Mouse (Mus musculus): ENCODE measurements around the gene Gm16181. TPM values are rescaled to one million over a fixed set of nuclear protein-coding genes. Genes with fewer than 3 reads are reported as not detected.

Gm16181 gene
- polyA plus RNA-seq, 1 experiment from 2014 or later: 0.89 TPM

DNA sequence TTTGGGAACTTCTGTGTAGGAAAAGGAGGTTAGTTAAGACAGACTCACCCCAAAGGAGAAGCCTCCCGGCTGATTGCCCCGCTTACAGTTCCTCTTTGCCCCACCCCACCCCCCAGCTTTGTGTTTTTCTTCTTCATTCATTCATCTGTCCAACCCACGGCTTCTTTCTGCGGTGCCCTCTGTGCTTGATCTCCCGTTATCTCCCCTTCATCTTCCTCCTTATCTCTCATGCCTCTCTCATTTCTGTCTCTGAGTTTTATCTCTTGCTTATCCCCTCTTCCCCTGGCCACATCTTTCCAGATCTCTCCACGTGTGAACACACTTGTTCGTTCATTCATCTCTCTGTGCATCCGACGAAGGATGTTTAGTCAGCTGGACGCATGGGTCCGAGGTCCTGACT is 19.5 kb upstream of the Gm16181 start:
- Histone ChIP-seq H3K27ac (ENCODE audit: low read depth, low read length) (no peak overlapping the region), H3K27me3 (ENCODE audit: control insufficient read depth, insufficient read depth, low read length) (peaks cover 34% of the 10 kb centered on the region), H3K4me2 (replicated peaks; ENCODE audit: low read depth, low read length) (no peak overlapping the region), H3K4me3 (ENCODE audit: low read length) (no peak overlapping the region), H3K36me3 (ENCODE audit: control insufficient read depth, insufficient read depth, low read length) (no peaks in the 10 kb centered on the region), H3K9me3 (ENCODE audit: control insufficient read depth, low read length) (no peaks in the 10 kb centered on the region), H3K9ac (ENCODE audit: low read depth, low read length) (no peak overlapping the region), H3K4me1 (ENCODE audit: control insufficient read depth, insufficient read depth, low read length) (peaks cover 2% of the 10 kb centered on the region)
- WGBS: 61% methylated on average over 11 of the region's 11 CpGs
- ATAC-seq (ENCODE audit: low FRiP score, low TSS enrichment): no peak

DNA sequence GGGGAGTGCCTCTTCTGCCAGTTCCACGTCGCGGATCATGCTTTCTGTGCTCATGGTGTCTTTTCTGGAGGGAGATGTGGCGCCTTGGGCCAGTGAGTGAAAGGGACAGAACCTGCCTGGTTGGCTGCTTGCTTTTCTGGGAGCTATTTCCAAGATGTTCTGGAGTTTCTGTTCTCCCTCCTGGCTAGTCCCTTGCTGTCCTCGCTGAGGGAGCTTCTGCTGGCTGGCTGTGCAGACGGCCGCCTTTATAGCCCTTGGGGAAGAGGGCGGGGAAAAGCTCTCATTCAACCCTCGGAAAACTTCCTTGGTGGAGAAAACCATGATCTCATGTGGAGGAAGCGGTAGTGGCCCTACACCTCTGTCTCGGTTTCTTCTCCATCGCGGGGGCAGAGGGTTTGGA is 18.8 kb upstream of the Gm16181 start, which contains the start of gene Tnf:
Tnf (minus strand) TSS at position 221 of the 400 bp plus-strand sequence.
- ATAC-seq (ENCODE audit: low FRiP score, low TSS enrichment): no peak
- Histone ChIP-seq H3K9me3 (ENCODE audit: control insufficient read depth, low read length) (no peaks in the 10 kb centered on the region), H3K27me3 (ENCODE audit: control insufficient read depth, insufficient read depth, low read length) (peaks cover 27% of the 10 kb centered on the region), H3K4me1 (ENCODE audit: control insufficient read depth, insufficient read depth, low read length) (no peaks in the 10 kb centered on the region), H3K27ac (ENCODE audit: low read depth, low read length) (no peak within 1 kb of the TSS), H3K36me3 (ENCODE audit: control insufficient read depth, insufficient read depth, low read length) (no peaks in the 10 kb centered on the region), H3K4me3 (ENCODE audit: low read length) (no peak within 1 kb of the TSS), H3K9ac (ENCODE audit: low read depth, low read length) (no peak within 1 kb of the TSS), H3K4me2 (replicated peaks; ENCODE audit: low read depth, low read length) (no peak within 1 kb of the TSS)
- 28% methylated on average over 13 of the region's 13 CpGs for WGBS

DNA sequence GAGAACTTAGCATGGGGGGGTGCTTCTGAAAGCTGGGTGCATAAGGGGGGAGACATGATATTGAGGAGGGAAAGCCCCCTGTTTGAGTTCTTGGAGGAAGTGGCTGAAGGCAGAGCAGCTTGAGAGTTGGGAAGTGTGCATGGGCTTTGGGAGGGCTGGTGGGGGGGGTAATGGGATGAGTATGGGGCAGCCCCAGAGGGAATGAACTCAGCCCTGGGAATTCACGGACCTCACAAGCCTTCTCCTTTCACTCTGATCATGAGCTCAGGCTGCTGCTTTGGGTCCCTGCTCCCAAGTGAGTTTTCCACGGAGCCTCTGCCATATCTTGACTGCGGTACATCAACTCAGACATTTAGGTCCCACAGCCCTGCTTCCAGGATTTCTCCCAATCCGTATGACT is 18.2 kb upstream of the Gm16181 start:
- no peak overlapping the region for H3K9ac ChIP-seq (ENCODE audit: low read depth, low read length)
- peaks cover 22% of the 10 kb centered on the region for H3K27me3 ChIP-seq (ENCODE audit: control insufficient read depth, insufficient read depth, low read length)
- H3K27ac ChIP-seq (ENCODE audit: low read depth, low read length): no peak overlapping the region
- no peak overlapping the region for H3K4me2 ChIP-seq (replicated peaks; ENCODE audit: low read depth, low read length)
- no peaks in the 10 kb centered on the region for H3K4me1 ChIP-seq (ENCODE audit: control insufficient read depth, insufficient read depth, low read length)
- H3K9me3 ChIP-seq (ENCODE audit: control insufficient read depth, low read length): no peaks in the 10 kb centered on the region
- no peaks in the 10 kb centered on the region for H3K36me3 ChIP-seq (ENCODE audit: control insufficient read depth, insufficient read depth, low read length)
- no peak overlapping the region for H3K4me3 ChIP-seq (ENCODE audit: low read length)
- 81% methylated on average over 4 of the region's 4 CpGs for WGBS
- no peak for ATAC-seq (ENCODE audit: low FRiP score, low TSS enrichment)

DNA sequence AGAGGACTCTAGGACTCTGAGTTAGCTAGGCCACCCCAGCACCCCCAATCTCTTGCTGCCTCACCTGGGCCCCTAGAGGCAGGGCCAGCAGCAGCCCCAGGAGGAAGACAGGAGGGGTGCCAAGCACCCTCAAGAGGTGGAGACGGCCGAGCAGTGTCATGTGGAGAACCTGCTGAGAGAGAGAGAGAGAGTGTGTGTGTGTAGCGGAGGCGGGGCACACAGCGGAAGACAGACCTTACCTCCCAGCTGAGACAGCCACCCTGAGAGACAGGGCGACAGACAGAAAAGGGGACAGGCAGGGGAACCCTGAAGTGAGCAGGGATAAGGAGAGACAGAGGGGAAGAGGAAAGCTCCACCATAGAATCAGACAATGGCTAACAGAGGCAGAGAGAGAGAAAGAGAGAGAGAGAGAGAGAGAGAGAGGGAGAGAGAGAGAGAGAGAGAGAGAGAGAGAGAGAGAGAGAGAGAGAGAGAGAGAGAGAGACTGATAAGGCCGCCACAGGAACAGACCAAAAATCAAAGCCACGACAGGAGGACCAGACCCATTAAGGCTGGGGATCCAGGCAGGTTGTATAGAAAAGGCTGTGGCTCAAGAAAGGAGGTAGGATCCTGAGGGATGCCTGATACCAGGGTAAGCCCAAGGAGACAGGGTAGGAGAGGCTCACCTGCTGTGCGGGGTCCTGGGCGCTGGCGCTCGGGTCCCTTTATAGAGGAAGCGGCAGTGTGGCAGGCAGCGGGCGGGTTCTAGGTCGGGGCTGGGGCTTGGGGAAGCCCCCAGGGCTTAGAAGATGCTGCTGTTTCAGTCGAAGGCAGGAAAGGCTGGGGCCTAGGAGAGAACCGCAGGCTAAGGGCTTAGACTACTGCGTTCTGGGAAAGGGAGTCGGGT is 15.9 kb upstream of the Gm16181 start, which contains the start of gene Lta:
Lta (minus strand) TSS at position 858 of the 886 bp plus-strand sequence.
- Histone ChIP-seq H3K36me3 (ENCODE audit: control insufficient read depth, insufficient read depth, low read length) (no peaks in the 10 kb centered on the region), H3K9ac (ENCODE audit: low read depth, low read length) (no peak within 1 kb of the TSS), H3K27ac (ENCODE audit: low read depth, low read length) (no peak within 1 kb of the TSS), H3K9me3 (ENCODE audit: control insufficient read depth, low read length) (no peaks in the 10 kb centered on the region), H3K27me3 (ENCODE audit: control insufficient read depth, insufficient read depth, low read length) (peaks cover 17% of the 10 kb centered on the region; the same call in 1 of the 2 replicates), H3K4me2 (replicated peaks; ENCODE audit: low read depth, low read length) (no peak within 1 kb of the TSS), H3K4me3 (ENCODE audit: low read length) (no peak within 1 kb of the TSS), H3K4me1 (ENCODE audit: control insufficient read depth, insufficient read depth, low read length) (no peaks in the 10 kb centered on the region)
- ATAC-seq (ENCODE audit: low FRiP score, low TSS enrichment): 0 out of 2 replicates have a peak, but pooled peaks have one; percentile 6
- WGBS: 39% methylated on average over 20 of the region's 20 CpGs

DNA sequence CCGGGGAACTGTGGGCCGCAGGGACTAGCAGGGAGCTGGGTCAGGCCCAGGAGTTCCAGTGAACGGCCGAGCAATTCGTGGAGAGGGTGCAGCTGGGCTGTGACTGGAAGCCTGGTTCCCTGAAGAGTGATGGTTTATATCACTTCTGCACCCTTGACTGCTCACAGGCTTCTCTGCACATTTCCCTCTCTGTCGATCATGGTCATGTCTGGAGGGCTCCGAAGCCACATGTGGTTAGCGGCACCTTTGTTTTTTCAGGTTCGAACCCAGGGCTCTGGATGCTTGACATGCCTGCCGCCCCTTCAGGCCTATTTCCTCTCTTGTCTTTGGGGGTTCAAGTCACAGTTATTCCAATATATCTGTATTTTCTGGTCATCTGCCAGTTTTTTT is 15.3 kb upstream of the Gm16181 start:
- H3K4me1 ChIP-seq (ENCODE audit: control insufficient read depth, insufficient read depth, low read length): no peaks in the 10 kb centered on the region
- H3K36me3 ChIP-seq (ENCODE audit: control insufficient read depth, insufficient read depth, low read length): no peaks in the 10 kb centered on the region
- no peak overlapping the region for H3K27ac ChIP-seq (ENCODE audit: low read depth, low read length)
- H3K9ac ChIP-seq (ENCODE audit: low read depth, low read length): no peak overlapping the region
- ATAC-seq (ENCODE audit: low FRiP score, low TSS enrichment): peak; percentile 35; the same call in 1 of the 2 replicates
- peaks cover 17% of the 10 kb centered on the region; the same call in 1 of the 2 replicates for H3K27me3 ChIP-seq (ENCODE audit: control insufficient read depth, insufficient read depth, low read length)
- H3K4me3 ChIP-seq (ENCODE audit: low read length): no peak overlapping the region
- 47% methylated on average over 10 of the region's 10 CpGs for WGBS
- H3K4me2 ChIP-seq (replicated peaks; ENCODE audit: low read depth, low read length): no peak overlapping the region
- H3K9me3 ChIP-seq (ENCODE audit: control insufficient read depth, low read length): no peaks in the 10 kb centered on the region

DNA sequence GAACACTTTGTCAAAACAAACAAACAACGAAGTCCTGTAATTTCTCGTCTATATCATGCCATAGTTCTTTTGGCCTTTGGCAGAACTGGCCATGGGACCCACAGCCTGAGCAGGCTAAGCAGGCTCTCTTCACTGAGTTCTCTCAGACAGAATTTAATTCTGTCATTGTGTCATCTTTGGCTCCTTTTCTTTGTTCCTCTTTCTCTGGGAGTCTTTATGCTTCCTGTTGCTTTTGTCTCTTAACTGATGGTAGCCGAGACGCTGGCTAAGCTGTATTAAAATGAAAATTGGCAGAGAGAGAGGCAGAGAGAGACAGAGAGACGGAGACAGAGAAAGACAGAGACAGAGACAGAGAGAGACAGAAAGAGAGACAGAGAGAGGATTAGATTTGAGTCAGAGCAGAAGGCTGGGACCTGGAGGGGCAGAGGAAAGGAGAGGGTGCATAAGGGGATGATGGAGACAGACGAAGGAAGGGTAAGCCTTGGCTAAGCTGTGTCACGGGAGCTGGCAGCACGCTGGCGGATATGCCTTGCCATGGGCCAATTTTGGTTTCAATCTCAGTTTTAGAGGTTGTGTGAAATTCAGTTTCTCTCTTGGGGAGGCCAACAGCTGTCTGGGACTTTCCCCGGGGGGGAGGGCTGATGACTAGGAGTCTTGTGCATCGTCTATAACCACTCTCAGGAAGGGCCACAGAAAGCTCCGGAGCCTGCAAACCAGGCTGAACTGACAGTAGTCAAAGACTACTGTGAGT is 10.7 kb upstream of the Gm16181 start:
- no peak overlapping the region for H3K4me3 ChIP-seq (ENCODE audit: low read length)
- no peak overlapping the region for H3K9ac ChIP-seq (ENCODE audit: low read depth, low read length)
- WGBS: 84% methylated on average over 12 of the region's 12 CpGs
- H3K36me3 ChIP-seq (ENCODE audit: control insufficient read depth, insufficient read depth, low read length): no peaks in the 10 kb centered on the region
- no peak for ATAC-seq (ENCODE audit: low FRiP score, low TSS enrichment)
- no peaks in the 10 kb centered on the region for H3K9me3 ChIP-seq (ENCODE audit: control insufficient read depth, low read length)
- H3K4me1 ChIP-seq (ENCODE audit: control insufficient read depth, insufficient read depth, low read length): no peaks in the 10 kb centered on the region
- no peak overlapping the region for H3K4me2 ChIP-seq (replicated peaks; ENCODE audit: low read depth, low read length)
- H3K27me3 ChIP-seq (ENCODE audit: control insufficient read depth, insufficient read depth, low read length): no peaks in the 10 kb centered on the region
- no peak overlapping the region for H3K27ac ChIP-seq (ENCODE audit: low read depth, low read length)

DNA sequence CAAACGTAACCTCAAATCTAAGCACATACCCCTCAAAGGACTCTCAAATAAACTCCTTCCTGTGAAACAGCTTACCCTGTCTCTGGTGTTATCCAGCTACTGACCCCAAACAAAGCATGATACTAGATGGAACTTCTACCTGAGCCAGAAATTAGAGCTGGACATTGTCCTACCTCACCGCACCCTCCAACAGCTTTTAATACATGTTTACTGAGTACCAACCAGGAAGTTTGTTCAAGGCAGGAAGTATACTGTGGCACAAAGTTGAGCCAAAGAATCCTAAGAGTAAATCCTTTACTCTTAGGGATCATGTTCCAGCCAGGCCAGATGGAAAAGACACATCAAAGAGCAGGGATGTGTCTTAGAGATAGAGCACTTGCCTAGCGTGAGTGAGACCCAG is 10.0 kb upstream of the Gm16181 start:
- no peak for ATAC-seq (ENCODE audit: low FRiP score, low TSS enrichment)
- no peak overlapping the region for H3K27ac ChIP-seq (ENCODE audit: low read depth, low read length)
- H3K4me2 ChIP-seq (replicated peaks; ENCODE audit: low read depth, low read length): no peak overlapping the region
- no peaks in the 10 kb centered on the region for H3K9me3 ChIP-seq (ENCODE audit: control insufficient read depth, low read length)
- no peak overlapping the region for H3K9ac ChIP-seq (ENCODE audit: low read depth, low read length)
- H3K27me3 ChIP-seq (ENCODE audit: control insufficient read depth, insufficient read depth, low read length): no peaks in the 10 kb centered on the region
- no peaks in the 10 kb centered on the region for H3K4me1 ChIP-seq (ENCODE audit: control insufficient read depth, insufficient read depth, low read length)
- WGBS: 48% methylated on average over 3 of the region's 3 CpGs
- H3K36me3 ChIP-seq (ENCODE audit: control insufficient read depth, insufficient read depth, low read length): no peaks in the 10 kb centered on the region
- H3K4me3 ChIP-seq (ENCODE audit: low read length): no peak overlapping the region

DNA sequence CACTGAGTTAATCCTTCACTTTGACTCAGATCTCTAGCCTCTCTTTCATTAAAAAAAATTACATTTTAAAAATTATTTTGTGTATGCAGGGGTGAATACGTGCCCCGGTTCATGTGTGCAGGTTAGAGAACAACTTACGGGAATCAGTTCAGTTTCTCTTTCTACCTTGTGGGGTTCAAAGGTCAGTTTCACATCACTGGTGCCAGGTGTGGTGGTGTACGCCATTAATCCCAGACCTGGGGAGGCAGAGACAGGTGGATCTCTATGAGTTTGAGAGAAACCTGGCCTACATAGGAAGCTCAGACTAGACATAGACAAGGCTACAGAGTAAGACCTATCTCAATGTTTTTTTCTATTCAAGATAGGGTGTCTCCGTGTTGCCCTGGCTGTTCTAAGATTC is 7.6 kb upstream of the Gm16181 start:
- no peak overlapping the region for H3K4me3 ChIP-seq (ENCODE audit: low read length)
- WGBS: 88% methylated on average over 5 of the region's 5 CpGs
- H3K27me3 ChIP-seq (ENCODE audit: control insufficient read depth, insufficient read depth, low read length): no peaks in the 10 kb centered on the region
- H3K4me2 ChIP-seq (replicated peaks; ENCODE audit: low read depth, low read length): no peak overlapping the region
- no peaks in the 10 kb centered on the region for H3K9me3 ChIP-seq (ENCODE audit: control insufficient read depth, low read length)
- no peaks in the 10 kb centered on the region for H3K4me1 ChIP-seq (ENCODE audit: control insufficient read depth, insufficient read depth, low read length)
- H3K27ac ChIP-seq (ENCODE audit: low read depth, low read length): no peak overlapping the region
- H3K9ac ChIP-seq (ENCODE audit: low read depth, low read length): no peak overlapping the region
- no peak for ATAC-seq (ENCODE audit: low FRiP score, low TSS enrichment)
- H3K36me3 ChIP-seq (ENCODE audit: control insufficient read depth, insufficient read depth, low read length): no peaks in the 10 kb centered on the region

All from kidney, embryonic 14.5 days (tissue).